Mouse (Mus musculus): Measurements from ENCODE around the gene Gm20518. TPM values are rescaled to one million over a fixed set of nuclear protein-coding genes. Genes with fewer than 3 reads are reported as not detected.

The Gm20518 gene
- polyA plus RNA-seq, 1 experiment from 2014 or later: 0.12 TPM

- H3K4me3 ChIP-seq: no peak overlapping the region
- H3K4me2 ChIP-seq: no peak overlapping the region
- H3K36me3 ChIP-seq: no peaks in the 10 kb centered on the region
- no peaks in the 10 kb centered on the region for H3K9me3 ChIP-seq
- no peaks in the 10 kb centered on the region for H3K4me1 ChIP-seq
- no peak overlapping the region for H3K27ac ChIP-seq (replicated peaks)
- no peak for ATAC-seq (ENCODE audit: extremely low read depth, insufficient number of reproducible peaks, low FRiP score, low TSS enrichment)
- H3K9ac ChIP-seq: no peak overlapping the region
- WGBS: 81% methylated on average over 2 of the region's 2 CpGs
- peaks cover 83% of the 10 kb centered on the region for H3K27me3 ChIP-seq (replicated peaks)
Measured at GRCm38 (mm10) chr16:17826500-17826899, 65.0 kb downstream of the Gm20518 start.

GRCm38 (mm10) chr16:17816528-17816927 lies 74.9 kb downstream of the Gm20518 start:
- Histone ChIP-seq H3K27ac (replicated peaks) (no peak overlapping the region), H3K4me2 (no peak overlapping the region), H3K9ac (0 out of 2 replicates have a peak overlapping the region, but pooled peaks have one; percentile 82), H3K36me3 (no peaks in the 10 kb centered on the region), H3K27me3 (replicated peaks) (peaks cover 74% of the 10 kb centered on the region), H3K9me3 (0 out of 2 replicates have a peak, but pooled peaks cover 3% of the 10 kb centered on the region), H3K4me1 (peaks cover 27% of the 10 kb centered on the region), H3K4me3 (no peak overlapping the region)
- no peak for ATAC-seq (ENCODE audit: extremely low read depth, insufficient number of reproducible peaks, low FRiP score, low TSS enrichment)
- WGBS: 80% methylated on average over 8 of the region's 8 CpGs

DNA sequence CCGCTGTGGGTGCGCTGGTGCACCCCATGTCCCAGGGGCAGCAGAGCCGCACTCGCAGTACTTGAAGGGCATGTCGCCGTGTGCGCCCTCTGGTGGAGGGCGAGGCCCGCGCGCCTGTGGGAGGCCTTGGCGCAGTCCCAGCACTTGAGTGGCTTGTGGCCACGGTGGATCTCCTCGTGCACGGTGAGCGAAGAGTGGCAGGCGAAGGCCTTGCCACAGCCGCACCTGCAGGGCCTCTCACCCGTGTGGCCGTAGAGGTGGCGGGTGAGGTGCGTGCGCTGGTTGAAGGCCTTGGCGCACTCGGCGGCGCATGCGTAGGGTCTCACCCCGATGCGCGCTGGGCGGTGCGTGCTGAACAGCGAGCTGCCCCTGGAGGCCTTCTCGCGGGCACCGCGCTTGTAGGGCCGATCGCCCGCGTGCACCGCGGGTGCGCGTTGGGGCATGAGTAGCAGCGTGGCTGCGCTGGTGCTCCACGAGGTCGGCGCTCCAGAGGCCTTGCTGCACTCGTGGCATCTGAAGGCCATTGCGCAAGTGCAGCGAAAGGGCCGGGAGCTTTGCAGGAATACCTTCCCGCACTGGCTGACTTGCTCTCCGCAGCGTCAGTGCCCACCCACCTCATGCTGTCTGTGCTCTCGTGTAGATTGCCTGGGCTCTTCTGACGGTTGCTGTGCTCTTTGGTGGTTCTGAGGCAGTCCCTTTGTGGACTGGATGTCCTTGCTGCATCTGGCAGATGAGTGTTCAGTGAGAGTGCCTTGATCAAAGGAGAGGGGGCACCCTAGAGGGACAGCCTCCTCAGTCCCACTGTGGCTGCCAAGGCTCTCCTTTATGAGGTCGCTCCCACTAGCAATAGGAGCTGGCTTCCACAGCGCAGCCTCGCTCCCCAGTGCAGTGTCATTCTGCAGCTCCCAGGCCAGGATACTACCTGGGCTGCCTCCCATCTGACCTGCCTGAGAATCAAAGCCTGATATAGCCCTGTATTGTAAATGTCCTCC lies 75.8 kb downstream of the Gm20518 start:
- peak; percentile 33; the same call in 1 of the 2 replicates for ATAC-seq (ENCODE audit: extremely low read depth, insufficient number of reproducible peaks, low FRiP score, low TSS enrichment)
- Histone ChIP-seq H3K9ac (peak overlapping the region; percentile 82), H3K4me1 (peaks cover 29% of the 10 kb centered on the region), H3K27me3 (replicated peaks) (peaks cover 71% of the 10 kb centered on the region), H3K4me3 (peak overlapping the region; percentile 57), H3K9me3 (0 out of 2 replicates have a peak, but pooled peaks cover 3% of the 10 kb centered on the region), H3K27ac (replicated peaks) (no peak overlapping the region), H3K4me2 (peak overlapping the region; percentile 80), H3K36me3 (no peaks in the 10 kb centered on the region)
- 2% methylated on average over 63 of the region's 63 CpGs for WGBS

GRCm38 (mm10) chr16:17813173-17813572 lies 78.3 kb downstream of the Gm20518 start:
- Histone ChIP-seq H3K4me3 (no peak overlapping the region), H3K27me3 (replicated peaks) (peaks cover 62% of the 10 kb centered on the region), H3K4me1 (peaks cover 51% of the 10 kb centered on the region), H3K9me3 (0 out of 2 replicates have a peak, but pooled peaks cover 3% of the 10 kb centered on the region), H3K27ac (replicated peaks) (no peak overlapping the region), H3K4me2 (no peak overlapping the region), H3K36me3 (peaks cover 4% of the 10 kb centered on the region), H3K9ac (no peak overlapping the region)
- 38% methylated on average over 4 of the region's 4 CpGs for WGBS
- no peak for ATAC-seq (ENCODE audit: extremely low read depth, insufficient number of reproducible peaks, low FRiP score, low TSS enrichment)

DNA sequence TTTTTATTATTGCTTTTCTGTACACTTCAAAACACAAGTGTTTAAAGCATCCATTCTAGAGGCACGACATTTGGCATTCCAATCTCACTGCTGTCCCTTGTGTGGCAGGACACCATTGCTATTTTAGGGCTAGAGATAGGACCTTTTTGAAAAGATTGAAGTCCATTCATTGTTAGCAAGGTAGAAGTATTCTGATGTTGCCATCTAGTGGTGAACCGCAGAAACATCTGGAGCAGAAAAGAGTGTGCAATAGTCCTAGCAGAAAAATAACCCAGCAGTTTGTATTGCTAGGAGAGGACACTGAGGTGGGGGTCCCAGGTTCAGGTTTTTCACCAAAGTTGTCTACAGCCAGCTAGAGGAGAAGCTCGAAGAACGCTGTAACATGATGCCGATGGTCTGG lies 79.4 kb downstream of the Gm20518 start:
- H3K27ac ChIP-seq (replicated peaks): 0 out of 2 replicates have a peak overlapping the region, but pooled peaks have one; percentile 1
- ATAC-seq (ENCODE audit: extremely low read depth, insufficient number of reproducible peaks, low FRiP score, low TSS enrichment): no peak
- peaks cover 62% of the 10 kb centered on the region for H3K4me1 ChIP-seq
- H3K4me3 ChIP-seq: no peak overlapping the region
- H3K27me3 ChIP-seq (replicated peaks): peaks cover 65% of the 10 kb centered on the region
- H3K4me2 ChIP-seq: no peak overlapping the region
- H3K9ac ChIP-seq: 0 out of 2 replicates have a peak overlapping the region, but pooled peaks have one; percentile 14
- H3K9me3 ChIP-seq: no peaks in the 10 kb centered on the region
- H3K36me3 ChIP-seq: peaks cover 10% of the 10 kb centered on the region
- WGBS: 6% methylated on average over 5 of the region's 5 CpGs

DNA sequence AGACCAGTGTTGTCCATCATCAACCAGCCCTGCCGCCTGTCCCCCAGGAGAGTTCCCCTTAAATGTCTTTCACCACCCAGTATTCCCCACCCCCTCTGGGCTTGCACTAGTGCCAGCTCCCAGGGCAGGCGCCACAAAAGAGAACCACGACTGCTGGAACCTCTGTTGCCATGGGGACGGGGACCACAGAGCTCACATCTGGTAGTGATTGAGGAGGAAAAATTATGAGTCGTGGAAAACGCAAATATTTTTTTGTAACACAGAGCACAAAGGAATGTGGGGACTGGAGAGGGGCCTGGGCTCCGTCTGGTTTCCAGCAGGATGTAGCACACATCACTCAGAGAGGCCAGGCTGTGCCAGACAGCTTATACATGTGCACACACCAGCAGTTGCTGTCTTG lies 81.8 kb downstream of the Gm20518 start:
- Histone ChIP-seq H3K36me3 (peaks cover 10% of the 10 kb centered on the region), H3K27me3 (replicated peaks) (peaks cover 70% of the 10 kb centered on the region), H3K4me2 (no peak overlapping the region), H3K4me3 (no peak overlapping the region), H3K27ac (replicated peaks) (peak overlapping the region; percentile 68), H3K9ac (no peak overlapping the region), H3K9me3 (no peaks in the 10 kb centered on the region), H3K4me1 (peaks cover 72% of the 10 kb centered on the region)
- no peak for ATAC-seq (ENCODE audit: extremely low read depth, insufficient number of reproducible peaks, low FRiP score, low TSS enrichment)
- 33% methylated on average over 7 of the region's 7 CpGs for WGBS

DNA sequence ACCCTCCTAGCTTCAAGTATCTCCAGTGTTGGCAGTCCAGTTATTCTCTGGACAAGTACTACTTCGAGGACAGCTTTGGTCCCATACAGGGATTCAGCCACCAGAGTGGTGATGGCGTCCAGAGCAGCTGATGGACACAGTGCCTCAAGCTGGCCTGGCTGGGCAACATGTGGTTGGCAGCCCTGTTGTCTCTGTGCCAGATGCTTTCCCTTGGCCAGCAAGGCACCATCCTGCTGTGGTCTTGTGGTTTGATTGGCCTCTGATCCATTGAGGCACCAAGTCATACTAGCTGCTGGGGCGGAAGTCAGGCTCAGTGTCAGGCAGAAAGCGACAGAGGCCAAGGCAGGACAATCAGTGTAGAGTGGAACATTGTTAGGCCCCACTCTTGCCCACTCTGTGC lies 82.3 kb downstream of the Gm20518 start:
- Histone ChIP-seq H3K9me3 (no peaks in the 10 kb centered on the region), H3K4me2 (no peak overlapping the region), H3K4me1 (peaks cover 78% of the 10 kb centered on the region), H3K27ac (replicated peaks) (peak overlapping the region; percentile 68), H3K4me3 (no peak overlapping the region), H3K9ac (no peak overlapping the region), H3K27me3 (replicated peaks) (peaks cover 70% of the 10 kb centered on the region), H3K36me3 (peaks cover 10% of the 10 kb centered on the region)
- no peak for ATAC-seq (ENCODE audit: extremely low read depth, insufficient number of reproducible peaks, low FRiP score, low TSS enrichment)
- 75% methylated on average over 4 of the region's 4 CpGs for WGBS

- peaks cover 84% of the 10 kb centered on the region for H3K4me1 ChIP-seq
- H3K9me3 ChIP-seq: no peaks in the 10 kb centered on the region
- peak overlapping the region; percentile 83 for H3K9ac ChIP-seq
- peak overlapping the region; percentile 57 for H3K4me3 ChIP-seq
- H3K36me3 ChIP-seq: peaks cover 19% of the 10 kb centered on the region
- H3K4me2 ChIP-seq: peak overlapping the region; percentile 93
- WGBS: 4% methylated on average over 72 of the region's 73 CpGs
- H3K27ac ChIP-seq (replicated peaks): peak overlapping the region; percentile 44; the same call in 1 of the 2 replicates
- peaks cover 72% of the 10 kb centered on the region for H3K27me3 ChIP-seq (replicated peaks)
- peak; percentile 29; the same call in 1 of the 2 replicates for ATAC-seq (ENCODE audit: extremely low read depth, insufficient number of reproducible peaks, low FRiP score, low TSS enrichment)
Measured at GRCm38 (mm10) chr16:17807192-17808009, 84.1 kb downstream of the Gm20518 start.

- Histone ChIP-seq H3K9me3 (no peaks in the 10 kb centered on the region), H3K36me3 (peaks cover 19% of the 10 kb centered on the region), H3K27ac (replicated peaks) (peak overlapping the region; percentile 44; the same call in 1 of the 2 replicates), H3K9ac (peak overlapping the region; percentile 83), H3K4me2 (peak overlapping the region; percentile 93), H3K4me3 (peak overlapping the region; percentile 57), H3K27me3 (replicated peaks) (peaks cover 78% of the 10 kb centered on the region), H3K4me1 (peaks cover 86% of the 10 kb centered on the region)
- WGBS: 9% methylated on average over 50 of the region's 50 CpGs
- ATAC-seq (ENCODE audit: extremely low read depth, insufficient number of reproducible peaks, low FRiP score, low TSS enrichment): no peak; the same call in 1 of the 2 replicates
Measured at GRCm38 (mm10) chr16:17806581-17807191, 84.8 kb downstream of the Gm20518 start.

GRCm38 (mm10) chr16:17804982-17805381 lies 86.5 kb downstream of the Gm20518 start:
- Histone ChIP-seq H3K4me1 (peaks cover 84% of the 10 kb centered on the region), H3K36me3 (peaks cover 19% of the 10 kb centered on the region), H3K9me3 (no peaks in the 10 kb centered on the region), H3K4me3 (peak overlapping the region; percentile 47), H3K27me3 (replicated peaks) (peaks cover 86% of the 10 kb centered on the region), H3K27ac (replicated peaks) (no peak overlapping the region), H3K4me2 (peak overlapping the region; percentile 73), H3K9ac (peak overlapping the region; percentile 56)
- WGBS: 34% methylated on average over 7 of the region's 7 CpGs
- ATAC-seq (ENCODE audit: extremely low read depth, insufficient number of reproducible peaks, low FRiP score, low TSS enrichment): no peak
